Mouse (Mus musculus): ENCODE measurements at regions not wholly inside any gene's neighbourhood (a gene's known extent, or its start where the extent isn't known, plus 50 kb on each side); places are given as distances from the start of the nearest gene placed in this dataset.
"Not testable (repeated sequence)": the region's sequence is repeated elsewhere in the genome, so short reads cannot be mapped to it uniquely, and the experiment has no call there.

- no peak for ATAC-seq (replicated peaks; ENCODE audit: low FRiP score)
- 75% methylated on average over 7 of the region's 7 CpGs for WGBS
- DNase-seq (ENCODE audit: low spot score), result no peak
Observed at GRCm38 (mm10) chr7:73688451-73688850, 51.7 kb upstream of the Fam174b start.

GRCm38 (mm10) chr7:73686245-73686644 is 53.9 kb upstream of the Fam174b start:
- not testable (repeated sequence) for DNase-seq (ENCODE audit: low spot score); H3K9ac ChIP-seq (ENCODE audit: low read depth, low read length); H3K4me2 ChIP-seq; H3K9me3 ChIP-seq (ENCODE audit: control insufficient read depth, low read length); H3K4me1 ChIP-seq (replicated peaks; ENCODE audit: control insufficient read depth, insufficient read depth, low read length); H3K4me3 ChIP-seq (ENCODE audit: low read depth, low read length); H3K27me3 ChIP-seq (replicated peaks; ENCODE audit: control insufficient read depth, insufficient read depth, low read length); H3K36me3 ChIP-seq (ENCODE audit: control insufficient read depth, insufficient read depth, low read length); H3K27ac ChIP-seq (ENCODE audit: low read depth, low read length); ATAC-seq (replicated peaks; ENCODE audit: low FRiP score)
- WGBS, result 88% methylated on average over 15 of the region's 17 CpGs

More at GRCm38 (mm10) chr7:73688451-73688850, 51.7 kb upstream of the Fam174b start:
- H3K27me3 ChIP-seq (replicated peaks; ENCODE audit: control insufficient read depth, insufficient read depth, low read length), result no peaks in the 10 kb centered on the region
- H3K4me2 ChIP-seq, result no peak overlapping the region
- H3K36me3 ChIP-seq (ENCODE audit: control insufficient read depth, insufficient read depth, low read length), result no peaks in the 10 kb centered on the region
- H3K9ac ChIP-seq (ENCODE audit: low read depth, low read length), result no peak overlapping the region
- no peaks in the 10 kb centered on the region for H3K9me3 ChIP-seq (ENCODE audit: control insufficient read depth, low read length)
- H3K27ac ChIP-seq (ENCODE audit: low read depth, low read length), result no peak overlapping the region
- H3K4me1 ChIP-seq (replicated peaks; ENCODE audit: control insufficient read depth, insufficient read depth, low read length), result no peaks in the 10 kb centered on the region
- H3K4me3 ChIP-seq (ENCODE audit: low read depth, low read length), result no peak overlapping the region

- H3K9ac ChIP-seq (ENCODE audit: low read depth, low read length), result no peak overlapping the region
- DNase-seq (ENCODE audit: low spot score), result no peak
- ATAC-seq (replicated peaks; ENCODE audit: low FRiP score), result no peak
- H3K4me1 ChIP-seq (replicated peaks; ENCODE audit: control insufficient read depth, insufficient read depth, low read length), result no peaks in the 10 kb centered on the region
- no peaks in the 10 kb centered on the region for H3K36me3 ChIP-seq (ENCODE audit: control insufficient read depth, insufficient read depth, low read length)
- no peak overlapping the region for H3K4me2 ChIP-seq
- H3K27me3 ChIP-seq (replicated peaks; ENCODE audit: control insufficient read depth, insufficient read depth, low read length), result no peaks in the 10 kb centered on the region; the same call in 1 of the 2 replicates
- WGBS, result 77% methylated on average over 5 of the region's 5 CpGs
- H3K4me3 ChIP-seq (ENCODE audit: low read depth, low read length), result no peak overlapping the region
- H3K9me3 ChIP-seq (ENCODE audit: control insufficient read depth, low read length), result no peaks in the 10 kb centered on the region
- H3K27ac ChIP-seq (ENCODE audit: low read depth, low read length), result no peak overlapping the region
Observed at GRCm38 (mm10) chr7:73682756-73683155, 57.3 kb upstream of the Fam174b start.

- no peak overlapping the region for H3K9ac ChIP-seq (ENCODE audit: low read depth, low read length)
- H3K27ac ChIP-seq (ENCODE audit: low read depth, low read length), result no peak overlapping the region
- no peaks in the 10 kb centered on the region for H3K4me1 ChIP-seq (replicated peaks; ENCODE audit: control insufficient read depth, insufficient read depth, low read length)
- ATAC-seq (replicated peaks; ENCODE audit: low FRiP score) (no peak), DNase-seq (ENCODE audit: low spot score) (no peak)
- H3K36me3 ChIP-seq (ENCODE audit: control insufficient read depth, insufficient read depth, low read length), result no peaks in the 10 kb centered on the region
- no peak overlapping the region for H3K4me2 ChIP-seq
- no peaks in the 10 kb centered on the region for H3K9me3 ChIP-seq (ENCODE audit: control insufficient read depth, low read length)
- WGBS, result 45% methylated on average over 4 of the region's 4 CpGs
- no peaks in the 10 kb centered on the region for H3K27me3 ChIP-seq (replicated peaks; ENCODE audit: control insufficient read depth, insufficient read depth, low read length)
- H3K4me3 ChIP-seq (ENCODE audit: low read depth, low read length), result no peak overlapping the region
Observed at GRCm38 (mm10) chr7:73670598-73670997, 69.5 kb upstream of the Fam174b start.

GRCm38 (mm10) chr7:73668791-73669190 is 71.3 kb upstream of the Fam174b start:
- WGBS, result 56% methylated on average over 2 of the region's 2 CpGs
- H3K27me3 ChIP-seq (replicated peaks; ENCODE audit: control insufficient read depth, insufficient read depth, low read length), result no peaks in the 10 kb centered on the region
- DNase-seq (ENCODE audit: low spot score) (no peak), ATAC-seq (replicated peaks; ENCODE audit: low FRiP score) (no peak)
- H3K9me3 ChIP-seq (ENCODE audit: control insufficient read depth, low read length), result no peaks in the 10 kb centered on the region
- no peak overlapping the region for H3K27ac ChIP-seq (ENCODE audit: low read depth, low read length)
- H3K4me2 ChIP-seq, result no peak overlapping the region
- H3K4me1 ChIP-seq (replicated peaks; ENCODE audit: control insufficient read depth, insufficient read depth, low read length), result no peaks in the 10 kb centered on the region
- no peaks in the 10 kb centered on the region for H3K36me3 ChIP-seq (ENCODE audit: control insufficient read depth, insufficient read depth, low read length)
- no peak overlapping the region for H3K9ac ChIP-seq (ENCODE audit: low read depth, low read length)
- H3K4me3 ChIP-seq (ENCODE audit: low read depth, low read length), result no peak overlapping the region

GRCm38 (mm10) chr7:73666921-73667675 is 73.0 kb upstream of the Fam174b start:
- DNase-seq (ENCODE audit: low spot score), result no peak
- Histone ChIP-seq H3K4me1 (replicated peaks; ENCODE audit: control insufficient read depth, insufficient read depth, low read length) (no peaks in the 10 kb centered on the region), H3K9ac (ENCODE audit: low read depth, low read length) (no peak overlapping the region), H3K27ac (ENCODE audit: low read depth, low read length) (no peak overlapping the region), H3K4me3 (ENCODE audit: low read depth, low read length) (no peak overlapping the region), H3K36me3 (ENCODE audit: control insufficient read depth, insufficient read depth, low read length) (no peaks in the 10 kb centered on the region), H3K27me3 (replicated peaks; ENCODE audit: control insufficient read depth, insufficient read depth, low read length) (no peaks in the 10 kb centered on the region), H3K4me2 (no peak overlapping the region), H3K9me3 (ENCODE audit: control insufficient read depth, low read length) (no peaks in the 10 kb centered on the region)
- ATAC-seq (replicated peaks; ENCODE audit: low FRiP score), result no peak
- 74% methylated on average over 14 of the region's 14 CpGs for WGBS

GRCm38 (mm10) chr7:73664962-73665361 is 75.1 kb upstream of the Fam174b start:
- Histone ChIP-seq H3K27me3 (replicated peaks; ENCODE audit: control insufficient read depth, insufficient read depth, low read length) (no peaks in the 10 kb centered on the region), H3K27ac (ENCODE audit: low read depth, low read length) (no peak overlapping the region), H3K9me3 (ENCODE audit: control insufficient read depth, low read length) (no peaks in the 10 kb centered on the region), H3K36me3 (ENCODE audit: control insufficient read depth, insufficient read depth, low read length) (no peaks in the 10 kb centered on the region), H3K9ac (ENCODE audit: low read depth, low read length) (no peak overlapping the region), H3K4me3 (ENCODE audit: low read depth, low read length) (no peak overlapping the region), H3K4me1 (replicated peaks; ENCODE audit: control insufficient read depth, insufficient read depth, low read length) (no peaks in the 10 kb centered on the region), H3K4me2 (no peak overlapping the region)
- DNase-seq (ENCODE audit: low spot score) (no peak), ATAC-seq (replicated peaks; ENCODE audit: low FRiP score) (no peak)
- WGBS, result 74% methylated on average over 6 of the region's 6 CpGs

GRCm38 (mm10) chr7:73662536-73662935 is 77.6 kb upstream of the Fam174b start:
- H3K9ac ChIP-seq (ENCODE audit: low read depth, low read length), result no peak overlapping the region
- H3K27ac ChIP-seq (ENCODE audit: low read depth, low read length), result no peak overlapping the region
- H3K4me1 ChIP-seq (replicated peaks; ENCODE audit: control insufficient read depth, insufficient read depth, low read length), result no peaks in the 10 kb centered on the region
- H3K4me2 ChIP-seq, result no peak overlapping the region
- H3K36me3 ChIP-seq (ENCODE audit: control insufficient read depth, insufficient read depth, low read length), result no peaks in the 10 kb centered on the region
- no peak for ATAC-seq (replicated peaks; ENCODE audit: low FRiP score)
- no peak overlapping the region for H3K4me3 ChIP-seq (ENCODE audit: low read depth, low read length)
- H3K27me3 ChIP-seq (replicated peaks; ENCODE audit: control insufficient read depth, insufficient read depth, low read length), result no peaks in the 10 kb centered on the region
- no peak for DNase-seq (ENCODE audit: low spot score)
- no peaks in the 10 kb centered on the region for H3K9me3 ChIP-seq (ENCODE audit: control insufficient read depth, low read length)
- WGBS, result 76% methylated on average over 9 of the region's 9 CpGs

- no peaks in the 10 kb centered on the region for H3K36me3 ChIP-seq (ENCODE audit: control insufficient read depth, insufficient read depth, low read length)
- no peaks in the 10 kb centered on the region for H3K27me3 ChIP-seq (replicated peaks; ENCODE audit: control insufficient read depth, insufficient read depth, low read length)
- no peaks in the 10 kb centered on the region for H3K9me3 ChIP-seq (ENCODE audit: control insufficient read depth, low read length)
- H3K4me2 ChIP-seq, result no peak overlapping the region
- no peaks in the 10 kb centered on the region for H3K4me1 ChIP-seq (replicated peaks; ENCODE audit: control insufficient read depth, insufficient read depth, low read length)
- ATAC-seq (replicated peaks; ENCODE audit: low FRiP score) (no peak), DNase-seq (ENCODE audit: low spot score) (no peak)
- no peak overlapping the region for H3K4me3 ChIP-seq (ENCODE audit: low read depth, low read length)
- H3K9ac ChIP-seq (ENCODE audit: low read depth, low read length), result no peak overlapping the region
- no peak overlapping the region for H3K27ac ChIP-seq (ENCODE audit: low read depth, low read length)
- 80% methylated on average over 3 of the region's 3 CpGs for WGBS
Observed at GRCm38 (mm10) chr7:73661901-73662300, 78.2 kb upstream of the Fam174b start.

Measured in liver, embryonic 11.5 days (tissue).